Mouse (Mus musculus) liver, adult 2 months (tissue): Measurements from ENCODE around the gene Rpl5.

Experiments
- CTCF ChIP-seq: fragments of 200-500 bp; IDR thresholded peaks from 2 replicates; pipeline ENCODE4 v1.5.1; 2011; ENCODE audit warnings: low read depth, low read length, control low read depth
- POLR2A ChIP-seq: fragments of 200-500 bp; IDR thresholded peaks from 2 replicates; pipeline ENCODE4 v1.6.1; 2011; ENCODE audit warnings: low read length, control low read depth; ENCODE audit not compliant: insufficient read depth; ENCODE audit errors: extremely low read depth

- no peak for TF ChIP-seq CTCF
- no peak for TF ChIP-seq POLR2A
Measured at GRCm38 (mm10) chr5:107949607-107950006, 49.3 kb downstream of the Rpl5 start.
